Mouse (Mus musculus): ENCODE measurements at regions not wholly inside any gene's neighbourhood (a gene's known extent, or its start where the extent isn't known, plus 50 kb on each side); places are given as distances from the start of the nearest gene placed in this dataset.

- TF ChIP-seq POLR2A (IDR thresholded peaks at IDR 0.05; ENCODE audit: borderline replicate concordance, insufficient read depth, low read length): no peak
- TF ChIP-seq CTCF (IDR thresholded peaks at IDR 0.05; ENCODE audit: borderline replicate concordance, insufficient read depth, low read depth, low read length): no peak
Measured at GRCm38 (mm10) chr16:69937514-69938194, 74.1 kb upstream of the Speer2 start.
